Comparison of ENCODE assay signal across 13 mouse cellular contexts in genomic region chr5:148048200-148048599, GRCm38 (mm10).
DNase-seq lines count a peak whose midpoint lies in the region.
"Had no signal": no experiment of that assay in that cellular context is flagged by ENCODE, and none has a peak within 500 bp of the region (broad histone marks: within the 10 kb centered on the region; RNA-seq: fewer than 3 reads in every experiment).

No protein-coding gene starts in this region.

- peak; percentile 94 for DNase-seq in brain, adult 2 months (ENCODE audit: low read depth, low spot score)
- peak; percentile 84 for DNase-seq in cerebellum, adult 11-12 months
- DNase-seq in cerebellum, adult 9-10 months = peak; percentile 83
- DNase-seq in cerebellum, postnatal 25 days = peak; percentile 74 to 77
- DNase-seq in embryo, embryonic 9.5 days (ENCODE audit: extremely low spot score) = no peak
- DNase-seq in urinary bladder, postnatal 25 days (ENCODE audit: low spot score) = no peak
- DNase-seq in right cerebral cortex, postnatal 36 days (ENCODE audit: low spot score in 2 of 2) = no peak
- DNase-seq: adrenal gland, postnatal 14 days; forebrain, postnatal 0 days; gastrocnemius, postnatal 14 days; heart, adult 2 months; heart, postnatal 14 days; kidney, adult 11 months had no signal

Comparison
In these comparisons a context has a peak if more than half of its experiments do, and no peak if none do; other contexts are left out.
1. DNase-seq: peak in brain, adult 2 months (single experiment), cerebellum, adult 11-12 months (single experiment), cerebellum, adult 9-10 months (single experiment) and cerebellum, postnatal 25 days (2 of 2); none in embryo, embryonic 9.5 days (single experiment), urinary bladder, postnatal 25 days (single experiment) and right cerebral cortex, postnatal 36 days (0 of 2).